Mouse (Mus musculus) lung, embryonic 15.5 days (tissue): ENCODE measurements around the gene Prss12. TPM values are rescaled to one million over a fixed set of nuclear protein-coding genes. Genes with fewer than 3 reads are reported as not detected.

Experiments
- ATAC-seq: fragments of 200-750 bp; cut with Nextera tagmentation; 2 replicates; pipeline ENCODE4 v1.8.0; 2017; ENCODE audit warnings: moderate number of reproducible peaks, borderline replicate concordance; ENCODE audit not compliant: low FRiP score, low TSS enrichment; ENCODE audit errors: extremely low read depth
- H3K27ac ChIP-seq: fragments of 300-500 bp; sonication (generic); 2 replicates; pipeline ENCODE4 v1.5.1; 2015; ENCODE audit warnings: moderate library complexity, mild to moderate bottlenecking, inconsistent platforms
- H3K27me3 ChIP-seq: fragments of 300-500 bp; sonication (generic); 2 replicates; pipeline ENCODE4 v1.6.1; 2015; ENCODE audit warnings: inconsistent platforms
- H3K36me3 ChIP-seq: fragments of 300-500 bp; sonication (generic); 2 replicates; pipeline ENCODE4 v1.6.1; 2015; ENCODE audit warnings: inconsistent platforms
- H3K4me1 ChIP-seq: fragments of 300-500 bp; sonication (generic); 2 replicates; pipeline ENCODE4 v1.6.1; 2015; ENCODE audit warnings: inconsistent platforms
- H3K4me2 ChIP-seq: fragments of 300-500 bp; sonication (generic); 2 replicates; pipeline ENCODE4 v1.6.1; 2015; ENCODE audit warnings: inconsistent platforms, mild to moderate bottlenecking, moderate library complexity
- H3K4me3 ChIP-seq: fragments of 300-500 bp; sonication (generic); 2 replicates; pipeline ENCODE4 v1.5.1; 2015; ENCODE audit warnings: mild to moderate bottlenecking, inconsistent platforms
- H3K9ac ChIP-seq: fragments of 300-500 bp; sonication (generic); 2 replicates; pipeline ENCODE4 v1.6.1; 2015; ENCODE audit warnings: inconsistent platforms
- H3K9me3 ChIP-seq: fragments of 300-500 bp; sonication (generic); 2 replicates; pipeline ENCODE4 v1.6.1; 2016; ENCODE audit warnings: inconsistent platforms
- WGBS: fragments of 180-500 bp; shearing (Covaris S2); methylation state at CpG from one replicate; pipeline ENCODE4 v1.1.7; 2015; 5-methylcytosine and 5-hydroxymethylcytosine counted together
- polyA plus RNA-seq: library from polyadenylated mRNA; unstranded; fragments of >200 nt; fragmentation: Nextera tagmentation; extraction: Ambion mirVana; gene quantifications from 2 replicates; pipeline ENCODE4 v1.2.1, GENCODE M21; 2015

Gene Prss12
- polyA plus RNA-seq, 1 experiment from 2014 or later = 20.8 TPM

DNA sequence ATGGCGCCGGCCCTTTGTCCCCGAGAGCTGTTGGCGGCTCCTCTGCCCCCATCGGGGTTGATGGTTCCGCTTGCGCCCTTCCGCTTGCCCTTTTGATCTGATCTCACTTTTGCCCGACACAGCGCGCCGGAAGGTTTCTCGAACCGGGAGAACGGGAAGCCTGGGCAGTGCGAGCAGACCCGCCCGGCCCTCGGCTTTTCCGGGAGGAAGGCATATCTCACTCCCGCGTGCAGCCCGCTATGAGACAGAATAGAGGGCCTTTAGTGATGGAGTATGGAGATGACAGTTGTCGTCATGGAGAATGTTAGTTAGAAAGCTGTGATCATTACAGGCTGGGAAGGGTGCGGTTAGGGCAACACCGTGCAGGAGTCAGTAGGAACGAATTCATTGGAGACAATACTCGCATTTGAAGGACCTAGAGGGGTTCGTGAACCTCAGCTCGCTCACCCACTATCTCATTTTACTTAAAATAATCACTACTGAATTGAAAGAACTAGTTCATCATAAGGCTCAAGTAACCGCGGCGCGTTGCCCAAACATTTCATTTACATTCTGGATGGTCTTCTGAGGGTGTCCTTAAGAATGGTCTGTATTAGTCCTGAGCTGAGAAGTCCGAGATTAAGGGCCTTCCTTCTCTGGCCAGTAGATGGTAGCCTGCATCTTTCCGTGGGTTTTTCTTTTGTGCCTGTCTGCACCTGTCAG, 62.1 kb downstream of the Prss12 start:
- Histone ChIP-seq H3K4me2 (peak overlapping the region; percentile 61), H3K27ac (peak overlapping the region; percentile 99), H3K9ac (peak overlapping the region; percentile 87), H3K36me3 (0 out of 2 replicates have a peak, but pooled peaks cover 9% of the 10 kb centered on the region), H3K4me1 (peaks cover 15% of the 10 kb centered on the region), H3K9me3 (no peaks in the 10 kb centered on the region), H3K27me3 (no peaks in the 10 kb centered on the region), H3K4me3 (peak overlapping the region; percentile 60)
- under 1% methylated on average over 36 of the region's 36 CpGs for WGBS
- peak; percentile 63 for ATAC-seq

DNA sequence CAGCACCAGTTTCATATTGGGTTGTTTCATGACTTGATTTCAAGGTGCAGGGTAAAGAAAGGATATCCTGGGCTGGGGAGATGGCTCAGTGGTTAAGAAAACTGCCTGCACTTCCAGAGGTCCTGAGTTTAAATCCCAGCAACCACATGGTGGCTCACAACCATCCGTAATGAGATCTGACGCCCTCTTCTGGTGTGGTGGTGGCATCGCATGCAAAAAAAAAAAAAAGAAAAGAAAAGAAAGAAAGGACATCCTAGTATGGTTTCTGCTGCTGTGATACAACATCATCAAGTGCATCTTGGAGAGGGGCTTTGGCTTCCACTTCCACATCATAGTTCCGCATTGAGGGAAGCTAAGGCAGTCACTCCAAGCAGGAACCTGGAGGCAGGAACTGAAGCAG, 65.1 kb downstream of the Prss12 start:
- no peak overlapping the region for H3K4me3 ChIP-seq
- ATAC-seq = no peak
- H3K9me3 ChIP-seq = no peaks in the 10 kb centered on the region
- 0 out of 2 replicates have a peak, but pooled peaks cover 4% of the 10 kb centered on the region for H3K36me3 ChIP-seq
- no peak overlapping the region for H3K27ac ChIP-seq
- H3K4me2 ChIP-seq = no peak overlapping the region
- H3K27me3 ChIP-seq = no peaks in the 10 kb centered on the region
- peaks cover 13% of the 10 kb centered on the region for H3K4me1 ChIP-seq
- H3K9ac ChIP-seq = no peak overlapping the region
- WGBS = 69% methylated on average over 4 of the region's 4 CpGs

DNA sequence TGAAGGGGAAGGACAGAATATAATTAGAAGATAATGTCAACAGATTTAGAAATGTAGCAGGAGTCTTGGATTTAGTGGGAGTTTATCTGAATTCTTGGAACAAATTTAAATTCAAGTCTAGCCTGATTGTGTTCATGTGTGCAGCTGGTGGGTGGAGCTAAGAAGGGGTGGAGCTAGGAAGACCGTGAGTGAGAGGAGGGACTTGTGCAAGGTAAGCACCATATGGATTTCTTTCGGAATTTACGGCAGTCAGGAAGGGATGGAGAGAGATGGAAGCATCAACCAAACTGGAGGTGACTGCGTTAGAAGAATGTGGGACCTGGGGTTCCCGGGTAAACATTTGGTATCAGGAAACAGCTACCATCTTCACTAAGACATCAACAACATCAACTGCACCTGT, 68.2 kb downstream of the Prss12 start:
- Histone ChIP-seq H3K27me3 (no peaks in the 10 kb centered on the region), H3K36me3 (no peaks in the 10 kb centered on the region), H3K4me3 (no peak overlapping the region), H3K4me2 (no peak overlapping the region), H3K9ac (no peak overlapping the region), H3K4me1 (peaks cover under 1% of the 10 kb centered on the region; the same call in 1 of the 2 replicates), H3K27ac (no peak overlapping the region), H3K9me3 (no peaks in the 10 kb centered on the region)
- no peak for ATAC-seq
- WGBS = 34% methylated on average over 5 of the region's 5 CpGs

DNA sequence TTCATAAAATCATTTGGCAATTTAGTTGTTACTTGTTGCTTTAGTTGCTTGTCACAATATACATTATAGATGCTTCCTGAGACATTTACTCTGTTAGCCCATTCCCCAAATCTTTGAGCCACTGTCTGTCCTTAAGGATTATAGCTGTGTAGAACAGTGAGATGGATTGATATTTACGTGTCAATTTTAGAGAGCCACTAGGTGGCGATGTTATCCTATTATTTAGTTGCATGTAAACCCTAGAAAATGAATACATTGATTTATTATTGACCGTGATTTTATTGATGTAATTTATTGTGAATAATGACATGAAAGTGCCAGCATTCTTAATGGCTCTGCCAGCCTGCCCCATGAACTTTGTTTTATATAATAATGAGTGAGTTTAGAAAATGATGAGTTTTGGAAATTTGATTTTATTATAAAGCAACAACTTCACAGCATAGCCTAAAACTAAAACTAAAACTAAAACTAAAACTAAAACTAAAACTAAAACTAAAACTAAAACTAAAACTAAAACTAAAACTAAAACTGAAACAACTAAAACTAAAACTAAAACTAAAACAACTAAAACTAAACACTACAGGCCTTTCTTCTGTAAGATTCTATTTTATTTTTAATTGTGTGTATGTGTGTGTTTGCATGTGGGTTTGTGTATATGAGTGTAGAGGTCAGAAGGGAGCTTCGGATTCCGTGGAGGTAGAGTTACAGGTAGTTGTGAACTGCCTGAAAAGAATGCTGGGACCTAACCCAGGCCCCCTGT, 69.1 kb downstream of the Prss12 start:
- no peak overlapping the region for H3K4me3 ChIP-seq
- no peaks in the 10 kb centered on the region for H3K27me3 ChIP-seq
- no peaks in the 10 kb centered on the region for H3K9me3 ChIP-seq
- H3K9ac ChIP-seq = no peak overlapping the region
- no peak for ATAC-seq
- no peak overlapping the region for H3K4me2 ChIP-seq
- no peaks in the 10 kb centered on the region for H3K36me3 ChIP-seq
- H3K27ac ChIP-seq = no peak overlapping the region
- WGBS = 11% methylated on average over 5 of the region's 5 CpGs
- H3K4me1 ChIP-seq = no peaks in the 10 kb centered on the region

DNA sequence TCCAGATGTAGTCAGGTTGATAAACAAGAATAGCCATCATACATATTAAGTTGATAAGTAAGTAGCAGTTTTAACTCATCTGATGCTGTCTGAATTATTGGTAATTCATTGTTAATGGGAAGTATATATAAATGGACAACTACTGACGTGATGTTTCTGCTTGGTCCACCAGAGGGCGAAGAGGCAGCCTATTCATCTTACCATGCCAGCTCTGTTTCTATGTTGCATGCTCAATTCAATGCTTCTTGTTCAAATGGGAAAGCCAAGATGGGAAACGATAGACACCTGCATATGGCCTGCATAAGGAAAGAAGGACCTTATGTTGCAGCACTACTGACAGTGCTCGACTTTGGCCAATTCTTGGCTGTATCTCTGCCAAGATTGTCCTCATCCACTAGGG, 70.1 kb downstream of the Prss12 start:
- Histone ChIP-seq H3K9me3 (no peaks in the 10 kb centered on the region), H3K4me2 (no peak overlapping the region), H3K27me3 (no peaks in the 10 kb centered on the region), H3K4me3 (no peak overlapping the region), H3K36me3 (no peaks in the 10 kb centered on the region), H3K9ac (no peak overlapping the region), H3K27ac (no peak overlapping the region), H3K4me1 (no peaks in the 10 kb centered on the region)
- ATAC-seq = no peak
- WGBS = 25% methylated on average over 4 of the region's 4 CpGs

DNA sequence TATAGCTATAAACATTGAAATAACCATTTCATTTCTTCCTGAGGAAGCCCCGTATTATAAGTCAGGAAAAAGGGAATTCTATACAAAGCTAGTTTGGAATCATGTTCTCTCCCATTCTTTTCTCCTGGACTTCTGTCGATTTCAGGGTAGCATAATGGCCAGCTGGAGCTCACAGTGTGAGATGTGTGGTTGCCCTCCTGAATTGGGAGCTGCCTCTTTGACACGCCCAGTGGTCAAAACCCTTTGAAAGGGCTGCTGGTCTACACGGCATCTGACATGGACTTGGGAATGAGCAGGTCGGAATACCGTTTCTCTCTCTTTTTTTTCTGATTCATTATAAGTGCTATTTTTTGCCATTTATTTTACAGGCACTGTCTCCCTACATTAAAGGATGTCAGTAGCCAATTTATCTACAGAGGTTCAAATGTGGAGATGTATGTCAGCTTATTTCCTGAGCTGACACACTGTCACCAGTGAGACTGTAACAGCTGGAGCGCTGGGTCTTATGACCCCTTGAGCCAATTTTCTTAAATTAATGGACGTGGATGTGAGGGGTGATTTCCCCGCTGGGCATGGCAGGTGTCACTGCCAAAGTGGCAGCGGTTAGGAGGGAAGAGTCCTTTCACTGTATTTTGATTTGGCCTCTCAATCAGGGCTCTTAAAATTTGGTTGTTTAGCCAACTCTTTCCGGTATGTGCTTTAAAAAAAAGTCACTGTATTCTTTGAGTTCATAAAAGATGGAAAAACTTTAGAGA, 79.8 kb downstream of the Prss12 start:
- H3K9me3 ChIP-seq = no peaks in the 10 kb centered on the region
- WGBS = 59% methylated on average over 11 of the region's 11 CpGs
- H3K27me3 ChIP-seq = no peaks in the 10 kb centered on the region
- ATAC-seq = no peak
- H3K27ac ChIP-seq = no peak overlapping the region
- H3K4me1 ChIP-seq = no peaks in the 10 kb centered on the region
- no peak overlapping the region for H3K4me3 ChIP-seq
- H3K9ac ChIP-seq = no peak overlapping the region
- H3K36me3 ChIP-seq = no peaks in the 10 kb centered on the region
- no peak overlapping the region for H3K4me2 ChIP-seq

DNA sequence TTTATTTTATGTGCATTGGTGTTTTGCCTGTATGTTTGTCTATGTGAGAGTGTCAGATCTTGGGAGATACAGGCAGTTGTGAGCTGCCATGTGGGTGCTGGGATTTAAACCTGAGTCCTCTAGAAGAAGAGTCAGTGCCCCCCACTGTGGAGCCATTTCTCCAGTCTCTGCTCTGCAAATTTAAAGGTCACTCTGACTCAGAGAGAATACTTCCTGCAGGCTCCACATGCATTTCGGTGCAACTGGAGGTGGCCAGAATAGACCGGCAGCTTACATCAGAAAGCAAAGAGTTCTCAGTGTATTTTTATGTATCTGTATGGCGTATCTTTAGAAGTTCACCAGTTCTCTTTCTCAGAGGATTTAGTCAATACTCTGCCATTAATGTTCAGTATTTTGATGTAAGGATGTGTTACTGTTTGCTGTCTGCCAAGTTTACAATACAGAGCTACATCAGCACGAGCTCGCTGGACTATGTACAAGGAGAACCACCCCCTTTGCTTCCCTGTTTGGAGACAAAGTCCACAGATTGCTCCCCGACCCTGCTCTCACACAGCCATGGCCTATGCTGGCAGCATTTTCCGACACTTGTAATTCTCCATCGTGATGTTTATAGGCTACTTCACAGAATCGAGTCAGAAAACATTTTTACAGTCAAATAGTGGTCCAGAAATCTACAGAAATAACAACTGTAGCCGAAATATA, 81.2 kb downstream of the Prss12 start:
- ATAC-seq = peak; percentile 62; the same call in 1 of the 2 replicates
- WGBS = 66% methylated on average over 10 of the region's 10 CpGs
- H3K27ac ChIP-seq = no peak overlapping the region
- H3K9me3 ChIP-seq = no peaks in the 10 kb centered on the region
- no peak overlapping the region for H3K4me3 ChIP-seq
- no peaks in the 10 kb centered on the region for H3K36me3 ChIP-seq
- no peaks in the 10 kb centered on the region for H3K4me1 ChIP-seq
- H3K27me3 ChIP-seq = no peaks in the 10 kb centered on the region
- H3K9ac ChIP-seq = no peak overlapping the region
- H3K4me2 ChIP-seq = no peak overlapping the region

DNA sequence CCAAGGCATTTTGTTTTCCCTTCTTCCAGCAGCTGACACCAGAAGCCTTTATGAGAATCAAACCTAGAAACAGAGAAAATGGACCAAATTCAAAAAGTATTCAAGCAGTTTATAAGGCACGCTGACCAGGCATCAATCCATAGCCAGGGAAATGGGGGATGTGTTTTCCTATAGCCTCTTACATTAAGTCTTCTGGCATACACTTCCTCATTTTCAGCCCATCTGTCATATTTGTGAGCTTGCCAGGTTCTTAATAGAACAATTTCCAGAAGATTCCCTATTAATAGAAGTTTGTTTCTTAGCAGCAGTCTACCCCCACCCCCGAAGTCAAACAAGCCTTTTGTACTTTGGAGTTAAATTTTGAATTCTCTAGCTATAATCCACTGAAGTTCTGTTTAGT, 84.4 kb downstream of the Prss12 start:
- ATAC-seq = no peak
- 63% methylated on average over 2 of the region's 2 CpGs for WGBS
- Histone ChIP-seq H3K27me3 (no peaks in the 10 kb centered on the region), H3K4me1 (no peaks in the 10 kb centered on the region), H3K36me3 (no peaks in the 10 kb centered on the region), H3K9ac (no peak overlapping the region), H3K27ac (no peak overlapping the region), H3K9me3 (no peaks in the 10 kb centered on the region), H3K4me3 (no peak overlapping the region), H3K4me2 (no peak overlapping the region)

DNA sequence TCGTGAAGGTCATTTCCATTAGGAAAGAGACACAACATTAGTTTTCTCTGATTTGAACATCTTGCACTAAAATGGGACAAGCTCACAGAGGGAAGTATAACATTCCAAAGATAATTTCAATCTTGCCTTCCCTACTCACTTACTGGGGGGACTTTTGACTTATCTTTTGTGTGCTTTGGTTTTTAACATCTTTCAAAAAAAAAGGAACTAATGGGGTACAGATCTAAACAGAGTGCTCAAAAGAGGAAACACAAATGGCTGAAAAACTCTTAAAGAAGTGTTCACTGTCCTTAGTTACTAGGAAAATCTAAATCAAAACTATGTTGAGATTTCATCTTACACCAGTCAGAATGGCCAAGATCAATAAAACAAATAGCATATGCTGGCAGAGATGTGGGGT, 90.6 kb downstream of the Prss12 start:
- 63% methylated on average over 1 of the region's 1 CpGs for WGBS
- Histone ChIP-seq H3K4me3 (no peak overlapping the region), H3K27ac (no peak overlapping the region), H3K9me3 (no peaks in the 10 kb centered on the region), H3K4me2 (no peak overlapping the region), H3K9ac (no peak overlapping the region), H3K4me1 (no peaks in the 10 kb centered on the region), H3K27me3 (no peaks in the 10 kb centered on the region), H3K36me3 (no peaks in the 10 kb centered on the region)
- ATAC-seq = no peak

DNA sequence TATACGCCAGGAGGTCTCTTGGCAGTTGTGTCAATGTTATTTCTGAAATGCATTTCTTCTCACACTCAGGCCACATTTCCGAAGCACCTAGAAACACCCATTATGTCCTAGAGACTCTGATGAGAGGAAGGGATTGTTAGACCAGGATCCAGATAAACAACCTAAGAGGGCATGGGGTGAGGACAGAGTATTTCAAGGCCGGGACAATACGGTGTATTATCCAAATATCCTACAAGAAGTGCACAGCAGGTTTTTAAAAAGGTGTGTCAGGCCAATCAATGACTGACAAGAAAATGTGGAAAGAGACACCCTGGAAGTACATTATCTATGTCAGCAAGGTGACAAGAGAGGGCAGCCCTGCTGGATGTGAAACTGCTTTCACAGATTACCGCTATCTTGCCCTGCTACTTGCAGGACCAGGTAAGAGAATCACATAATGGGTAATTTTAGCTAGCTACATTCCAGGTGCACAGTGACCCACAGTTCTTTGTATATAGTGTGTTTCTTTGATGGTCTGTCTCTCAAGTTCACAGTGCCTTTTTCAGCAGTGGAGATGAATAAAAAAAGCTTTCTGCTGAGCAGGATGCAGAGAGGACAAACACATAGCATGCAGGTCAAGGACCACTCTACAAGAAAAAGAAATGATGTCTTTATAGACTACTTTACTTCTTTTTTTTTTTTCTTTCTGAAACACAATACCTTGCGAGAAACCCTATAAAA, 97.0 kb downstream of the Prss12 start:
- Histone ChIP-seq H3K4me3 (no peak overlapping the region), H3K27ac (no peak overlapping the region), H3K9ac (no peak overlapping the region), H3K36me3 (no peaks in the 10 kb centered on the region), H3K9me3 (no peaks in the 10 kb centered on the region), H3K4me1 (no peaks in the 10 kb centered on the region), H3K27me3 (no peaks in the 10 kb centered on the region), H3K4me2 (no peak overlapping the region)
- ATAC-seq = no peak
- WGBS = 52% methylated on average over 6 of the region's 6 CpGs

DNA sequence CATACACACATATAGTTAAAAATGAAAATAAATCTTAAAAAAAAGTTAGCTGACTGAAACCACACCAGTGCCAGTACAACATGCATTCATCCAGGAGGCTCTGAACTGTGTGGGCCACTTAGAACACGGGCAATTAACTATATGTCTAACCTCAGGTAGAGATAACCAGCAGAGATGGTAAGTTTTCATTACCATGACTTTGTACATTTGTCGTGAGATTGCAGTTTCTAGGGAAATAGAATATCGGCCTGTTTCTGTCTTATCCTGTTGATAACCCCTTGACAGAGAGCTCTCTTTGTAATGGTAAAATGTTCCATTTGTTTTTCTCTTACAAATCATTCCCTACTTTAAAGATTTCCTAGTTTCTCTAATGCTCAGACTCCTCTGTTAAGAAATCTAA, 103.8 kb downstream of the Prss12 start:
- H3K9ac ChIP-seq = no peak overlapping the region
- no peaks in the 10 kb centered on the region for H3K36me3 ChIP-seq
- H3K27me3 ChIP-seq = no peaks in the 10 kb centered on the region
- H3K4me1 ChIP-seq = no peaks in the 10 kb centered on the region
- no peak overlapping the region for H3K4me3 ChIP-seq
- no peak overlapping the region for H3K4me2 ChIP-seq
- no peak overlapping the region for H3K27ac ChIP-seq
- ATAC-seq = no peak
- H3K9me3 ChIP-seq = no peaks in the 10 kb centered on the region
- 73% methylated on average over 3 of the region's 3 CpGs for WGBS
